In the genomic region with DNA sequence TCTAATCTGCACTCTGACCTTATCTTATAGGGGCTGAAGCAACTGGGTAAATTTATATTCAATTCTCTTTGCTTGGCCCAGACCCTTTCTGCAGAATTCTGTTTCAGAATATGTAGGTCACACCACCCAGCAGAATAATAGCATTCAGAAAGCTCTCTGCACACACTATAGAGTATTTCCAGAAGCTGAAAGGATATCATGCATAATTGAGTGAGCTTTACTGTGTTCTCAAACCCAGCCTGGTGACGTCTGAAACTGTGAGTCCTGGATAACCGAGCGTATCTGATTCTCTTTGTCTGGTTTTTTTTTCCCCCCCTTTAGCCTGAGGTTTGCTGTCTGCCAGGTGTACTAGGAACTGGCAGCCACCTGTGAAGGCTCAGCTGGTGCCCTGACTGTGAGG, we compare ENCODE assay signal across 19 mouse cellular contexts.
DNase-seq lines count a peak whose midpoint lies in the region; ATAC-seq and TF ChIP-seq lines count a peak whose summit lies in the region.
"Had no signal": no experiment of that assay in that cellular context is flagged by ENCODE, and none has a peak within 500 bp of the region (broad histone marks: within the 10 kb centered on the region; RNA-seq: fewer than 3 reads in every experiment).

No protein-coding gene starts in this region.

- no peaks in the 10 kb centered on the region for H3K27me3 ChIP-seq in hindbrain, postnatal 0 days (ENCODE audit: insufficient read depth, low read length)
- no peaks in the 10 kb centered on the region for H3K27me3 ChIP-seq in hindbrain, embryonic 11.5 days (ENCODE audit: control insufficient read depth, insufficient read depth, low read length)
- H3K27me3 ChIP-seq in thymus, adult 2 months (ENCODE audit: control insufficient read depth, insufficient read depth, low read length): no peaks in the 10 kb centered on the region
- no peaks in the 10 kb centered on the region for H3K27me3 ChIP-seq in midbrain, embryonic 15.5 days (replicated peaks)
- H3K27me3 ChIP-seq in forebrain, embryonic 12.5 days: no peaks in the 10 kb centered on the region
- H3K27me3 ChIP-seq: embryonic facial prominence, embryonic 12.5 days; heart, embryonic 13.5 days; hindbrain, embryonic 12.5 days had no signal

- TF ChIP-seq CTCF in hindbrain, postnatal 0 days (IDR thresholded peaks at IDR 0.05; ENCODE audit: low read depth): no peak
- TF ChIP-seq CTCF in thymus, adult 2 months (IDR thresholded peaks at IDR 0.05; ENCODE audit: borderline replicate concordance, control insufficient read depth, extremely low read depth, insufficient read depth, low read length, poor library complexity): no peak

- peak; percentile 32; the same call in 1 of the 2 replicates for ATAC-seq in hindbrain, postnatal 0 days
- no peak for ATAC-seq in hindbrain, embryonic 11.5 days (ENCODE audit: low FRiP score)
- ATAC-seq in midbrain, embryonic 15.5 days (replicated peaks): peak; percentile 60; the same call in 1 of the 2 replicates
- no peak for ATAC-seq in forebrain, embryonic 12.5 days (ENCODE audit: low FRiP score)
- ATAC-seq: forebrain, embryonic 16.5 days had no signal

- no peak overlapping the region for H3K27ac ChIP-seq in hindbrain, postnatal 0 days
- H3K27ac ChIP-seq in hindbrain, embryonic 11.5 days (ENCODE audit: low read depth, low read length): no peak overlapping the region
- no peak overlapping the region for H3K27ac ChIP-seq in thymus, adult 2 months (ENCODE audit: control insufficient read depth, insufficient read depth, low read length)
- H3K27ac ChIP-seq in midbrain, embryonic 15.5 days: no peak overlapping the region
- no peak overlapping the region for H3K27ac ChIP-seq in forebrain, embryonic 12.5 days
- H3K27ac ChIP-seq: embryonic facial prominence, embryonic 12.5 days; gastrocnemius, adult 2 months; heart, embryonic 13.5 days; hindbrain, embryonic 12.5 days had no signal

- H3K9me3 ChIP-seq in hindbrain, postnatal 0 days (ENCODE audit: low read length): no peaks in the 10 kb centered on the region
- H3K9me3 ChIP-seq in hindbrain, embryonic 11.5 days (ENCODE audit: control insufficient read depth, low read length): no peaks in the 10 kb centered on the region
- no peaks in the 10 kb centered on the region for H3K9me3 ChIP-seq in midbrain, embryonic 15.5 days
- H3K9me3 ChIP-seq in forebrain, embryonic 12.5 days: no peaks in the 10 kb centered on the region
- H3K9me3 ChIP-seq: embryonic facial prominence, embryonic 12.5 days; hindbrain, embryonic 12.5 days had no signal

- no peak overlapping the region for H3K4me3 ChIP-seq in hindbrain, postnatal 0 days (ENCODE audit: low read length)
- H3K4me3 ChIP-seq in hindbrain, embryonic 11.5 days (ENCODE audit: low read depth, low read length): no peak overlapping the region
- no peak overlapping the region for H3K4me3 ChIP-seq in thymus, adult 2 months (ENCODE audit: control insufficient read depth, insufficient read depth, low read length)
- H3K4me3 ChIP-seq in midbrain, embryonic 15.5 days: no peak overlapping the region
- no peak overlapping the region for H3K4me3 ChIP-seq in forebrain, embryonic 12.5 days (replicated peaks)
- H3K4me3 ChIP-seq: embryonic facial prominence, embryonic 12.5 days; gastrocnemius, adult 2 months; heart, embryonic 13.5 days; hindbrain, embryonic 12.5 days had no signal

- 42% methylated on average over 3 of the region's 3 CpGs for WGBS in hindbrain, postnatal 0 days
- 67% methylated on average over 3 of the region's 3 CpGs for WGBS in hindbrain, embryonic 11.5 days
- 16% methylated on average over 3 of the region's 3 CpGs for WGBS in thymus, adult 2 months
- 38% methylated on average over 3 of the region's 3 CpGs for WGBS in midbrain, embryonic 15.5 days
- WGBS in forebrain, embryonic 12.5 days: 54% methylated on average over 3 of the region's 3 CpGs

- no peak overlapping the region for H3K9ac ChIP-seq in hindbrain, postnatal 0 days (replicated peaks; ENCODE audit: low read length)
- H3K9ac ChIP-seq in hindbrain, embryonic 11.5 days (ENCODE audit: low read depth, low read length): no peak overlapping the region
- H3K9ac ChIP-seq in midbrain, embryonic 15.5 days: no peak overlapping the region
- no peak overlapping the region for H3K9ac ChIP-seq in forebrain, embryonic 12.5 days
- H3K9ac ChIP-seq: embryonic facial prominence, embryonic 12.5 days; heart, embryonic 13.5 days; hindbrain, embryonic 12.5 days had no signal

- no peaks in the 10 kb centered on the region for H3K4me1 ChIP-seq in hindbrain, postnatal 0 days (ENCODE audit: insufficient read depth, low read length)
- H3K4me1 ChIP-seq in hindbrain, embryonic 11.5 days (replicated peaks; ENCODE audit: control insufficient read depth, insufficient read depth, low read length): 0 out of 2 replicates have a peak, but pooled peaks cover 2% of the 10 kb centered on the region
- peaks cover 9% of the 10 kb centered on the region for H3K4me1 ChIP-seq in thymus, adult 2 months (replicated peaks; ENCODE audit: control insufficient read depth, insufficient read depth, low read length)
- no peaks in the 10 kb centered on the region for H3K4me1 ChIP-seq in midbrain, embryonic 15.5 days
- H3K4me1 ChIP-seq in forebrain, embryonic 12.5 days: no peaks in the 10 kb centered on the region
- H3K4me1 ChIP-seq: embryonic facial prominence, embryonic 12.5 days; heart, embryonic 13.5 days; hindbrain, embryonic 12.5 days had no signal

- DNase-seq in hindbrain, postnatal 0 days (ENCODE audit: low spot score): no peak
- no peak for DNase-seq in hindbrain, embryonic 11.5 days (ENCODE audit: low spot score)
- DNase-seq in thymus, adult 2 months: peak; percentile 11
- DNase-seq in thymus, adult 18-20 months: no peak
- DNase-seq in testis, postnatal 14 days (ENCODE audit: low spot score): no peak
- DNase-seq: adrenal gland, postnatal 10 days; cerebellum, adult 11-12 months; cerebellum, adult 9-10 months; cerebellum, postnatal 25 days; gastrocnemius, adult 2 months; gastrocnemius, postnatal 36 days; heart, adult 11 months; heart, postnatal 36 days had no signal

- no peak overlapping the region for H3K4me2 ChIP-seq in hindbrain, postnatal 0 days (ENCODE audit: low read depth, low read length)
- no peak overlapping the region for H3K4me2 ChIP-seq in hindbrain, embryonic 11.5 days (replicated peaks; ENCODE audit: low read depth, low read length)
- no peak overlapping the region for H3K4me2 ChIP-seq in midbrain, embryonic 15.5 days
- H3K4me2 ChIP-seq in forebrain, embryonic 12.5 days: no peak overlapping the region
- H3K4me2 ChIP-seq: embryonic facial prominence, embryonic 12.5 days; heart, embryonic 13.5 days; hindbrain, embryonic 12.5 days had no signal

- TF ChIP-seq POLR2A in thymus, adult 2 months (IDR thresholded peaks at IDR 0.05; ENCODE audit: control insufficient read depth, extremely low read depth, insufficient read depth, low read length, poor library complexity): no peak

- H3K36me3 ChIP-seq in hindbrain, postnatal 0 days (ENCODE audit: insufficient read depth, low read length): no peaks in the 10 kb centered on the region
- H3K36me3 ChIP-seq in hindbrain, embryonic 11.5 days (ENCODE audit: control insufficient read depth, insufficient read depth, low read length): no peaks in the 10 kb centered on the region
- no peaks in the 10 kb centered on the region for H3K36me3 ChIP-seq in thymus, adult 2 months (ENCODE audit: control insufficient read depth, insufficient read depth, low read length)
- no peaks in the 10 kb centered on the region for H3K36me3 ChIP-seq in midbrain, embryonic 15.5 days (replicated peaks)
- H3K36me3 ChIP-seq in forebrain, embryonic 12.5 days (replicated peaks): no peaks in the 10 kb centered on the region
- H3K36me3 ChIP-seq: embryonic facial prominence, embryonic 12.5 days; heart, embryonic 13.5 days; hindbrain, embryonic 12.5 days had no signal

Comparison
In these comparisons a context has a peak if more than half of its experiments do, and no peak if none do; other contexts are left out.
1. ATAC-seq: peak in hindbrain, postnatal 0 days (single experiment) and midbrain, embryonic 15.5 days (single experiment); none in hindbrain, embryonic 11.5 days (single experiment) and forebrain, embryonic 12.5 days (single experiment).